Mouse (Mus musculus) forebrain, embryonic 15.5 days (tissue): ENCODE results near the gene Itga11. TPM values are rescaled to one million over a fixed set of nuclear protein-coding genes. Genes with fewer than 3 reads are reported as not detected.

ENCODE experiments used
- ATAC-seq: fragments of 200-750 bp; cut with Nextera tagmentation; replicated peaks from 2 replicates; pipeline ENCODE4 v1.8.0; 2017; ENCODE audit warnings: mild to moderate bottlenecking, moderate TSS enrichment, moderate library complexity
- H3K27ac ChIP-seq: fragments of 300-500 bp; sonication (generic); replicated peaks from 2 replicates; pipeline ENCODE4 v1.5.1; 2015; ENCODE audit warnings: mild to moderate bottlenecking, inconsistent platforms
- H3K27me3 ChIP-seq: fragments of 300-500 bp; sonication (generic); 2 replicates; pipeline ENCODE4 v1.6.1; 2015; ENCODE audit warnings: inconsistent platforms
- H3K36me3 ChIP-seq: fragments of 300-500 bp; sonication (generic); 2 replicates; pipeline ENCODE4 v1.6.1; 2015; ENCODE audit warnings: mild to moderate bottlenecking, inconsistent platforms
- H3K4me1 ChIP-seq: fragments of 300-500 bp; sonication (generic); 2 replicates; pipeline ENCODE4 v1.6.1; 2015; ENCODE audit warnings: inconsistent platforms
- H3K4me2 ChIP-seq: fragments of 300-500 bp; sonication (generic); replicated peaks from 2 replicates; pipeline ENCODE4 v1.6.1; 2015; ENCODE audit warnings: mild to moderate bottlenecking, inconsistent platforms
- H3K4me3 ChIP-seq: fragments of 300-500 bp; sonication (generic); 2 replicates; pipeline ENCODE4 v1.5.1; 2015; ENCODE audit warnings: mild to moderate bottlenecking, inconsistent platforms
- H3K9ac ChIP-seq: fragments of 300-500 bp; sonication (generic); replicated peaks from 2 replicates; pipeline ENCODE4 v1.6.1; 2015; ENCODE audit warnings: mild to moderate bottlenecking, inconsistent platforms
- H3K9me3 ChIP-seq: fragments of 300-500 bp; sonication (generic); 2 replicates; pipeline ENCODE4 v1.6.1; 2016; ENCODE audit warnings: inconsistent platforms
- WGBS: fragments of 180-500 bp; shearing (Covaris S2); methylation state at CpG from one replicate; pipeline ENCODE4 v1.1.7; 2015; ENCODE audit warnings: mixed read lengths; 5-methylcytosine and 5-hydroxymethylcytosine counted together
- polyA plus RNA-seq: library from polyadenylated mRNA; unstranded; fragments of >200 nt; fragmentation: Nextera tagmentation; extraction: Ambion mirVana; gene quantifications from 2 replicates; pipeline ENCODE4 v1.2.1, GENCODE M21; 2015

Itga11 gene
- polyA plus RNA-seq, 1 experiment from 2014 or later, result 0.90 TPM

- Histone ChIP-seq H3K4me1 (no peaks in the 10 kb centered on the region), H3K27ac (no peak overlapping the region), H3K9ac (no peak overlapping the region), H3K9me3 (no peaks in the 10 kb centered on the region), H3K36me3 (no peaks in the 10 kb centered on the region), H3K27me3 (no peaks in the 10 kb centered on the region), H3K4me2 (no peak overlapping the region), H3K4me3 (no peak overlapping the region)
- 83% methylated on average over 9 of the region's 9 CpGs for WGBS
- ATAC-seq, result no peak
Observed at GRCm38 (mm10) chr9:62695210-62695609, 17.6 kb downstream of the Itga11 start.

GRCm38 (mm10) chr9:62696799-62697198 lies 19.2 kb downstream of the Itga11 start:
- no peaks in the 10 kb centered on the region for H3K9me3 ChIP-seq
- no peak overlapping the region for H3K4me2 ChIP-seq
- no peaks in the 10 kb centered on the region for H3K27me3 ChIP-seq
- no peaks in the 10 kb centered on the region for H3K36me3 ChIP-seq
- H3K4me1 ChIP-seq, result no peaks in the 10 kb centered on the region
- WGBS, result 89% methylated on average over 4 of the region's 4 CpGs
- no peak for ATAC-seq
- H3K9ac ChIP-seq, result no peak overlapping the region
- H3K27ac ChIP-seq, result no peak overlapping the region
- H3K4me3 ChIP-seq, result no peak overlapping the region

- Histone ChIP-seq H3K4me1 (no peaks in the 10 kb centered on the region), H3K9me3 (no peaks in the 10 kb centered on the region), H3K27me3 (no peaks in the 10 kb centered on the region), H3K36me3 (no peaks in the 10 kb centered on the region), H3K4me2 (no peak overlapping the region), H3K4me3 (no peak overlapping the region), H3K9ac (no peak overlapping the region), H3K27ac (no peak overlapping the region)
- WGBS, result 87% methylated on average over 4 of the region's 4 CpGs
- ATAC-seq, result no peak
Observed at GRCm38 (mm10) chr9:62707267-62707666, 29.6 kb downstream of the Itga11 start.

- no peak overlapping the region for H3K27ac ChIP-seq
- no peak overlapping the region for H3K4me3 ChIP-seq
- no peak overlapping the region for H3K4me2 ChIP-seq
- WGBS, result 73% methylated on average over 6 of the region's 6 CpGs
- no peak for ATAC-seq
- no peak overlapping the region for H3K9ac ChIP-seq
- no peaks in the 10 kb centered on the region for H3K36me3 ChIP-seq
- no peaks in the 10 kb centered on the region for H3K9me3 ChIP-seq
- H3K27me3 ChIP-seq, result no peaks in the 10 kb centered on the region
- no peaks in the 10 kb centered on the region for H3K4me1 ChIP-seq
Observed at GRCm38 (mm10) chr9:62707870-62708269, 30.2 kb downstream of the Itga11 start.

- Histone ChIP-seq H3K27me3 (no peaks in the 10 kb centered on the region), H3K9me3 (no peaks in the 10 kb centered on the region), H3K4me2 (no peak overlapping the region), H3K9ac (no peak overlapping the region), H3K27ac (no peak overlapping the region), H3K36me3 (no peaks in the 10 kb centered on the region), H3K4me1 (no peaks in the 10 kb centered on the region), H3K4me3 (no peak overlapping the region)
- 95% methylated on average over 5 of the region's 5 CpGs for WGBS
- ATAC-seq, result no peak
Observed at GRCm38 (mm10) chr9:62709983-62710382, 32.4 kb downstream of the Itga11 start.

GRCm38 (mm10) chr9:62712374-62712773 lies 34.7 kb downstream of the Itga11 start:
- Histone ChIP-seq H3K27ac (no peak overlapping the region), H3K27me3 (no peaks in the 10 kb centered on the region), H3K36me3 (no peaks in the 10 kb centered on the region), H3K4me2 (no peak overlapping the region), H3K9me3 (no peaks in the 10 kb centered on the region), H3K9ac (no peak overlapping the region), H3K4me1 (no peaks in the 10 kb centered on the region), H3K4me3 (no peak overlapping the region)
- WGBS, result 80% methylated on average over 6 of the region's 6 CpGs
- no peak for ATAC-seq

- 87% methylated on average over 8 of the region's 8 CpGs for WGBS
- H3K4me1 ChIP-seq, result no peaks in the 10 kb centered on the region
- H3K36me3 ChIP-seq, result no peaks in the 10 kb centered on the region
- H3K9ac ChIP-seq, result no peak overlapping the region
- no peaks in the 10 kb centered on the region for H3K27me3 ChIP-seq
- no peak overlapping the region for H3K27ac ChIP-seq
- no peak overlapping the region for H3K4me2 ChIP-seq
- H3K4me3 ChIP-seq, result no peak overlapping the region
- ATAC-seq, result no peak
- H3K9me3 ChIP-seq, result no peaks in the 10 kb centered on the region
Observed at GRCm38 (mm10) chr9:62713040-62713439, 35.4 kb downstream of the Itga11 start.

- Histone ChIP-seq H3K9me3 (no peaks in the 10 kb centered on the region), H3K4me3 (no peak overlapping the region), H3K9ac (no peak overlapping the region), H3K27ac (no peak overlapping the region), H3K4me2 (no peak overlapping the region), H3K4me1 (no peaks in the 10 kb centered on the region), H3K36me3 (no peaks in the 10 kb centered on the region), H3K27me3 (no peaks in the 10 kb centered on the region)
- WGBS, result 64% methylated on average over 3 of the region's 3 CpGs
- no peak for ATAC-seq
Observed at GRCm38 (mm10) chr9:62714336-62714735, 36.7 kb downstream of the Itga11 start.

GRCm38 (mm10) chr9:62717982-62718381 lies 40.4 kb downstream of the Itga11 start:
- no peak overlapping the region for H3K27ac ChIP-seq
- H3K4me3 ChIP-seq, result no peak overlapping the region
- no peak overlapping the region for H3K9ac ChIP-seq
- 35% methylated on average over 8 of the region's 8 CpGs for WGBS
- no peaks in the 10 kb centered on the region for H3K27me3 ChIP-seq
- H3K4me2 ChIP-seq, result no peak overlapping the region
- H3K4me1 ChIP-seq, result peaks cover 7% of the 10 kb centered on the region; the same call in 1 of the 2 replicates
- no peaks in the 10 kb centered on the region for H3K36me3 ChIP-seq
- H3K9me3 ChIP-seq, result no peaks in the 10 kb centered on the region
- no peak for ATAC-seq

- Histone ChIP-seq H3K4me2 (no peak overlapping the region), H3K36me3 (no peaks in the 10 kb centered on the region), H3K4me1 (peaks cover 7% of the 10 kb centered on the region; the same call in 1 of the 2 replicates), H3K4me3 (no peak overlapping the region), H3K27me3 (no peaks in the 10 kb centered on the region), H3K9ac (no peak overlapping the region), H3K9me3 (no peaks in the 10 kb centered on the region), H3K27ac (no peak overlapping the region)
- 88% methylated on average over 2 of the region's 2 CpGs for WGBS
- ATAC-seq, result no peak
Observed at GRCm38 (mm10) chr9:62721791-62722190, 44.2 kb downstream of the Itga11 start.

- no peaks in the 10 kb centered on the region for H3K27me3 ChIP-seq
- 66% methylated on average over 6 of the region's 6 CpGs for WGBS
- no peaks in the 10 kb centered on the region for H3K9me3 ChIP-seq
- H3K4me1 ChIP-seq, result peaks cover 7% of the 10 kb centered on the region; the same call in 1 of the 2 replicates
- no peak overlapping the region for H3K4me3 ChIP-seq
- H3K4me2 ChIP-seq, result no peak overlapping the region
- no peaks in the 10 kb centered on the region for H3K36me3 ChIP-seq
- H3K9ac ChIP-seq, result no peak overlapping the region
- ATAC-seq, result no peak
- H3K27ac ChIP-seq, result no peak overlapping the region
Observed at GRCm38 (mm10) chr9:62722716-62723115, 45.1 kb downstream of the Itga11 start.

GRCm38 (mm10) chr9:62724175-62724574 lies 46.5 kb downstream of the Itga11 start:
- H3K36me3 ChIP-seq, result no peaks in the 10 kb centered on the region
- no peak overlapping the region for H3K4me3 ChIP-seq
- no peak overlapping the region for H3K9ac ChIP-seq
- no peaks in the 10 kb centered on the region for H3K27me3 ChIP-seq
- WGBS, result 88% methylated on average over 9 of the region's 9 CpGs
- no peak overlapping the region for H3K4me2 ChIP-seq
- H3K4me1 ChIP-seq, result peaks cover 7% of the 10 kb centered on the region; the same call in 1 of the 2 replicates
- H3K27ac ChIP-seq, result no peak overlapping the region
- no peaks in the 10 kb centered on the region for H3K9me3 ChIP-seq
- no peak for ATAC-seq

GRCm38 (mm10) chr9:62725247-62725646 lies 47.6 kb downstream of the Itga11 start:
- Histone ChIP-seq H3K4me1 (peaks cover 7% of the 10 kb centered on the region; the same call in 1 of the 2 replicates), H3K4me2 (no peak overlapping the region), H3K4me3 (no peak overlapping the region), H3K27ac (no peak overlapping the region), H3K9ac (no peak overlapping the region), H3K36me3 (no peaks in the 10 kb centered on the region), H3K9me3 (no peaks in the 10 kb centered on the region), H3K27me3 (no peaks in the 10 kb centered on the region)
- 17% methylated on average over 5 of the region's 5 CpGs for WGBS
- ATAC-seq, result no peak
